Mouse (Mus musculus) neutrophil, adult 5-6 weeks (primary cell): ENCODE data around the gene Slc44a4. TPM values are rescaled to one million over a fixed set of nuclear protein-coding genes. Genes with fewer than 3 reads are reported as not detected.
"Not testable (repeated sequence)": the region's sequence is repeated elsewhere in the genome, so short reads cannot be mapped to it uniquely, and the experiment has no call there.

Experiments used
- ATAC-seq: fragments of 151-379, 151-347 bp; 2 replicates; pipeline ENCODE4 v1.8.0; 2017; ENCODE audit warnings: mild to moderate bottlenecking, moderate TSS enrichment; ENCODE audit not compliant: insufficient number of reproducible peaks, poor library complexity, low FRiP score, severe bottlenecking; ENCODE audit errors: extremely low read depth
- total RNA-seq: library from RNA; stranded (forward); fragments of 200-1000 nt; gene quantifications from 2 replicates; pipeline ENCODE4 v1.2.3, GENCODE M21; 2017

The Slc44a4 gene
- total RNA-seq, 1 experiment from 2014 or later: 1.4 TPM

DNA sequence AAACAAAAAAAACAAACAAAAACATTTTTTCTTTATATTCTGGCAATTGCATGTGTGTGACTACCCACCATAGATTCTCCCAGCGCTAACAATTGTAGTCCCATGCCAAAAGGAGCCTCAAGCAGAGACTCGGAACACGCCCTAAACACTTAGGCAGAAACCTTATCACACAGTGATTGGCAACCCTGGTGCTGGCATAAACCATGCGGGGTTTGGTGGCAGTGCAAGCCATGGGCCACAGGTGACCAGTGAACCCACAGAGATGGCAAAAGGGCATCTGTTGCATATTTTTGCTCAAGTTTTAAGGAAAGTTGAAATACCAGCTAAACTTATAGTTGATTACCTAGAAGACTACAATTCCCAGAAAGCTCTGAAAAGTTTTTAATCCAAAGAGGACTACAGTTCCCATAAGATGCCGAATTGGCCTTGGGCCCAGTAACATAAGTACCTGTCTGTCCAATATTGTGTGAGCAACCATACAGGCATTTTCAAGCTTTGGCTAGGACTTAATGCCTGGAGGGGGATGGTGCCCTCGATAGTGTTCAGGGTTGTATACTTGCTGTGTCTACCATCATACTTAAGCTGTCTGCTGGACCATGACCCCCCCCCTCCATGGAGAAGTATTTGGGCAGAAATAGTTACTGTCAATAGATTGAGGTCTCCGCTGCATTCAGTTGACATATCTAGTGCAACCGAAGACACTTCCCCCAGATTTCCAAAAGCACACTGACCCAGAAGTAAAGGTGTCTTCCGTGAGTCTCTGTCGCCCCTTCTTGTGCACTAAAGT is 16.7 kb upstream of the Slc44a4 start:
- no peak for ATAC-seq

GRCm38 (mm10) chr17:34898160-34898586 is 16.1 kb upstream of the Slc44a4 start, which contains the start of the genes C2 and Ehmt2:
TSS of gene C2 (minus strand) at chr17:34898265.
TSS of gene Ehmt2 (plus strand) at chr17:34898469.
- no peak for ATAC-seq

DNA sequence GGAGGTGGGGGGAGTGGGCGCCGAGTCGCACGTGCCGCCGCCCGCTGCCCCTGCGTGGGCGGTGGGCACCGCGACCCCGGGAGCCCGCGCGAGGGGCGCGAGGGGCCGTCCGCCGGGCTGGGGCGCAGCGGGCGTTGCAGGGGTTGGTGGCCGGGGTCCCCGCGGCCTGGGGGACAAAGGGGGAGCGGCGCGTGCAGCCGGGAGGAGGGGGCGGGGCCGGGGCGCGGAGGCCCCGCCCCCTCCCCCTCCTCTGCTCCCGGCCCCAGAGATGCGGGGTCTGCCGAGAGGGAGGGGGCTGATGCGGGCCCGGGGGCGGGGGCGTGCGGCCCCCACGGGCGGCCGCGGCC is 15.6 kb upstream of the Slc44a4 start:
- no peak for ATAC-seq

DNA sequence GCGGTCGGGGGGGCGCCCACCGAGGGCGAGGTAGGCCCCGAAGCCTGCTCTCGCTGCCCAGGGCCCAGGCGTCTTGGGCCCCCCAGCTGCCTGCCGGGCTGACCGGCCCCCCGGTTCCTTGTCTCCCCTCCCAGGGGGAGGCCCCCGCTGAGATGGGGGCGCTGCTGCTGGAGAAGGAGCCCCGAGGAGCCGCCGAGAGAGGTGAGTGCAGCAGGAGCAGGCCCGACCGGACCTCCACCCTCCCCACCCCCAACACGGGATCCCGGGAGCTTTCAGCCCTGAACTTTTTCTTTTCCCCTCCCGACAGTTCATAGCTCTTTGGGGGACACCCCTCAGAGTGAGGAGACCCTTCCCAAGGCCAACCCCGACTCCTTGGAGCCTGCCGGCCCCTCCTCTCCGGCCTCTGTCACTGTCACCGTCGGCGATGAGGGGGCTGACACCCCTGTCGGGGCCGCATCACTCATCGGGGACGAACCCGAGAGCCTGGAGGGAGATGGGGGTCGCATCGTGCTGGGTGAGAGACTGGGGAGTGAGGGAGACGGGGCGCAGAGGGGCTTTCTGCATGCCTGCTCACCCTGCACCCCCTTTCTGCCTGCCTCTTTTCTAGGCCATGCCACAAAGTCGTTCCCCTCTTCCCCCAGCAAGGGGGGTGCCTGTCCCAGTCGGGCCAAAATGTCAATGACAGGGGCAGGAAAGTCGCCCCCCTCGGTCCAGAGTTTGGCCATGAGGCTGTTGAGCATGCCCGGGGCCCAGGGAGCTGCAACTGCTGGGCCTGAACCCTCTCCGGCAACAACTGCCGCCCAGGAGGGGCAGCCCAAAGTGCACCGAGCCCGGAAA is 15.0 kb upstream of the Slc44a4 start:
- ATAC-seq: no peak

DNA sequence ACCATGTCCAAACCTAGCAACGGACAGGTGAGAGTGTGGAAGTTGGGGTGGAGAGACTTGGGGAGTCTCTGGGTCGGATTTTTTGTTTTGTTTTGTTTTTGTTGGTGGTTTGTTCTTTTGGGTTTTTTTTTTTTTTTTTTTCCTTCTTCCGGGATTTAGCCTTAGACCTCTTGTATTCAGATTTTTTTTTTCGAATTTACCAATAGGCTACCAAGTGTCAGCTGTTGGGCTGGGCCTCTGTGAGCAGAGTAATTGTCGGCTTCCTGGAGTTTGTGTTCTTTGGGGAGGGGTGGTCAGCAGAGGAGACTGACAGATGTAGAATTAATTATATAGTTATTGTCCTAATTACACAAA is 14.4 kb upstream of the Slc44a4 start:
- ATAC-seq: no peak

GRCm38 (mm10) chr17:34900826-34901225 is 13.4 kb upstream of the Slc44a4 start:
- ATAC-seq: not testable (repeated sequence)

GRCm38 (mm10) chr17:34901948-34902347 is 12.3 kb upstream of the Slc44a4 start:
- ATAC-seq: not testable (repeated sequence)

GRCm38 (mm10) chr17:34902895-34903294 is 11.4 kb upstream of the Slc44a4 start:
- no peak for ATAC-seq

DNA sequence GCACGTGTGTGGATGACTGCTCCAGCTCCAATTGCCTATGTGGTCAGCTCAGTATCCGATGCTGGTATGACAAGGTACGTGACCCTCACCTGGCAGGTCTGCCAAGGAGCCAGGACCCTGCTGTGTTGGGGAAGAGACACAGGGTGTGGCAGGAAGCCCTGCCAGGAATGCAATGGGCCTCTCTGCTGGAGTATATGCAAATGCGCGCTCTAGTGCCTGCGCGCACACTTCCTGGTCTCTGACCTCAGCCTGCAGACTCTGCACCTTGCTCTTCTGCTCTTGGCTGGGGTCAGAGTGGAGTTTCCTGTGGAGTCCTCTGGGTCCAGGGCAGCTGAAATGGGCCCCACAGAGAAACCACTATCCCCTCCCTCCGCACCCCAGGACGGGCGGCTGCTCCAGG is 3.3 kb upstream of the Slc44a4 start:
- no peak for ATAC-seq

GRCm38 (mm10) chr17:34911945-34912351 is 2.3 kb upstream of the Slc44a4 start:
- ATAC-seq: peak; percentile 71

- ATAC-seq: no peak
Measured at GRCm38 (mm10) chr17:34915410-34915831, 1.2 kb downstream of the Slc44a4 start.

- no peak for ATAC-seq
Measured at GRCm38 (mm10) chr17:34916316-34916715, 2.0 kb downstream of the Slc44a4 start.

DNA sequence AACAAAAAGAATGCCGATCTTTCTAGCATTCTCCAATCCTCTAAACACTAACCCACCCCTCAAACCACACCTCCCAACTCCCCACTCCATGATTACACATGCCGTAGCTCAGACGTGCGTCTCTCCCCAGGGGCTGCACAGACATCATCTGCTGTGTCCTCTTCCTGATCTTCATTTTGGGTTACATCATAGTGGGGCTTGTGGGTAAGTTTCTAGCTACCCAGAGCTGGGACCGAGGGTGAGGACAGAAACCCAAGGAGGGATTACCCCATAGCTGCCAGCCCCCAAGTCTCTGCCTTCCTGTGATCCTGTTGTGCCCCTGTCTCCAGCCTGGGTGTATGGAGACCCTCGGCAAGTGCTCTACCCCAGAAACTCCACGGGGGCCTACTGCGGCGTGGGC is 2.9 kb downstream of the Slc44a4 start:
- no peak for ATAC-seq

- no peak for ATAC-seq
Measured at GRCm38 (mm10) chr17:34922939-34923338, 8.7 kb downstream of the Slc44a4 start.

DNA sequence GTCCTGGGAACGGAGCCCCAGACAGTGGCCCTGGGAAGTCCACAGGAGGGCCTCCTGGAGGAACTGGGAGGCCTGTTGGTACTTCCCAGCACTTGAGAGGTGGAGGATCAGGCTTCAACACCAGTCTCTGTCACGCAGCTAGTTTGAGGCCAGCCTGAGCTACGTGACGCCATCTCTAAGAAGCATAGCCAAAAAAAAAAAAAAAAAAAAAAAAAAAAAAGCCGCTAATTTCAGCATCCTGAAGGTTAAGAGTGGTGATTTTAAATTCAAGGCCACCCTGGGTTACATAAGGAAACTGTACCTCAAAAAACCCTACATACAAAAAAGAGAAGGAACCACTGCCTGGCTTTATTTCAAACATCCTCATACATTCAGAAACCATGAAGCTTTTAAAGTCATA is 10.0 kb downstream of the Slc44a4 start:
- ATAC-seq: no peak

GRCm38 (mm10) chr17:34927306-34928019 is 13.2 kb downstream of the Slc44a4 start:
- no peak for ATAC-seq

DNA sequence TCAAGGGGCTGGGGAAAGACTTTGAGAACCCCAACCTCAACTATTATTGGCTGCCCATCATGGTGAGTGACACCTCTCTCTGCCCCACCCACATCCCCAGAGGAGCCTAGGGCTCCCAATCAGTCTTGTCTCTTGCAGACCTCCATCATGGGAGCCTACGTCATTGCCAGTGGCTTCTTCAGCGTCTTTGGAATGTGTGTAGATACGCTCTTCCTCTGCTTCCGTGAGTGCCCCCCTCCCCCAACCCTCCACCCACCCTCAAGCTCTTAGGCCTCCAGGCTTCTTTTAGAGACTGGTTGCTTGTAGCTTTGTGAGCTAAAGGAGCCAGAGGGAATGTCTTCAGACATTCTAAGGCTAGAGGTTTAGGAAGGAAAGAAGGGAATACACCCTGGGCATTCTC is 14.6 kb downstream of the Slc44a4 start:
- no peak for ATAC-seq

DNA sequence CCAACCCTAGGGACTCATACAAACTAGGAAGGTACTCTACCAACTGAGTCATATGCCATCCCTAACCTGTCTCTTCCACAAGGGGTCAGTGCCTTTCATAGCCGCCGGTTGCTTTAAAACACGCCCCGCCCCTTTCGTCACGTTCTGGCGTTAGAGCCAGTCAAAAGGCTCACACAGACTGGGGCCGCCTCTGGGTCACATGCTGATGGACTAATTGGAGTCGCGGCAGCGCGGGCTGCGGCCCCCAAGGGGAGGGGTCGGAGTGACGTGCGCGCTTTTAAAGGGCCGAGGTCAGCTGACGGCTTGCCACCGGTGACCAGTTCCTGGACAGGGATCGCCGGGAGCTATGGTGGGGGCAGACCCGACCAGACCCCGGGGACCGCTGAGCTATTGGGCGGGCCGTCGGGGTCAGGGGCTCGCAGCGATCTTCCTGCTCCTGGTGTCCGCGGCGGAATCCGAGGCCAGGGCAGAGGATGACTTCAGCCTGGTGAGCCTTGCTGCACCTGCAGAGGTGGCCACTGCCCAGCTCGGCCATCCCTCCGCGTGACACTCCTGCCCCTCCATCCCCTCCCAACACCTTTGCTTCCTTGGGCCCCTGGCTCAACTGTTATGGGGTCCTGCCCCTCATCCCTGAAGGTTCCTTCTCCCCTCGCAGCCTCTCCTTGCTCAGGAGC is 16.9 kb downstream of the Slc44a4 start, which contains the start of gene Neu1:
Neu1 (plus strand) TSS at position 193 of the 674 bp plus-strand sequence.
- peak; percentile 92 for ATAC-seq

GRCm38 (mm10) chr17:34931735-34932098 is 17.5 kb downstream of the Slc44a4 start:
- no peak for ATAC-seq
